8 mouse cellular contexts compared by ENCODE assay signal in genomic region chr9:21181421-21182220, GRCm38 (mm10). TPM values are rescaled to one million over a fixed set of nuclear protein-coding genes. Genes with fewer than 3 reads are reported as not detected.
A peak's percentile ranks its signal among the peaks of the same experiment; 100 is the strongest.
DNase-seq lines count a peak whose midpoint lies in the region; ATAC-seq lines count a peak whose summit lies in the region.

No protein-coding gene starts in this region.

- no peaks in the 10 kb centered on the region for H3K9me3 ChIP-seq in intestine, embryonic 16.5 days (ENCODE audit: control insufficient read depth, low read length)

- peak overlapping the region; percentile 65 for H3K4me2 ChIP-seq in intestine, embryonic 16.5 days (ENCODE audit: low read depth, low read length)

- no peaks in the 10 kb centered on the region; the same call in 1 of the 2 replicates for H3K27me3 ChIP-seq in intestine, embryonic 16.5 days (replicated peaks; ENCODE audit: control insufficient read depth, insufficient read depth, low read length)

- H3K4me3 ChIP-seq in intestine, embryonic 16.5 days (ENCODE audit: low read length): peak overlapping the region; percentile 66

- H3K9ac ChIP-seq in intestine, embryonic 16.5 days (ENCODE audit: low read depth, low read length): peak overlapping the region; percentile 80

- peak; percentile 26 to 30 for DNase-seq in cerebellum, postnatal 10 days
- DNase-seq in cerebellum, postnatal 14 days: no peak
- peak; percentile 83 for DNase-seq in NIH3T3 (ENCODE audit: low read depth)
- peak; percentile 63 for DNase-seq in gastrocnemius, postnatal 14 days
- DNase-seq in lung, postnatal 4 days: peak; percentile 68 to 72
- peak; percentile 67 for DNase-seq in testis, postnatal 10 days (ENCODE audit: low spot score)
- no peak for DNase-seq in cerebellum, adult 9-11 months

- peak overlapping the region; percentile 23; the same call in 1 of the 2 replicates for H3K27ac ChIP-seq in intestine, embryonic 16.5 days (ENCODE audit: low read length)

- WGBS in intestine, embryonic 16.5 days: 6% methylated on average over 44 of the region's 48 CpGs

- H3K4me1 ChIP-seq in intestine, embryonic 16.5 days (ENCODE audit: control insufficient read depth, insufficient read depth, low read length): peaks cover 24% of the 10 kb centered on the region

- no peaks in the 10 kb centered on the region for H3K36me3 ChIP-seq in intestine, embryonic 16.5 days (ENCODE audit: control insufficient read depth, insufficient read depth, low read length)

- intact Hi-C loops in gastrocnemius, postnatal 14 days (cut with DNase I; ENCODE audit: low total_unique reads): no loop called here

- ATAC-seq in intestine, embryonic 16.5 days: peak; percentile 63

RNA-seq across cellular contexts. Expression of gene Pde4a, which starts 16.1 kb away (rescaled TPM):
- 10 to 100 TPM; 26.1 to 27.1 TPM for total RNA-seq in gastrocnemius, postnatal 14 days (2021)
- 6.2 and 7.8 TPM in 2 replicates for polyA plus RNA-seq in intestine, embryonic 16.5 days (2015; fragmentation: Nextera tagmentation; extraction: Ambion mirVana)

RNA-seq across cellular contexts. Expression of gene Cdc37, which starts 31.8 kb away (rescaled TPM):
- 100 to 1,000 TPM; 138 to 139 TPM for total RNA-seq in gastrocnemius, postnatal 14 days (2021)
- polyA plus RNA-seq in intestine, embryonic 16.5 days (2015; fragmentation: Nextera tagmentation; extraction: Ambion mirVana): 247 and 261 TPM in 2 replicates

RNA-seq across cellular contexts. Expression of gene Tyk2, which starts 50.6 kb away (rescaled TPM):
- total RNA-seq in gastrocnemius, postnatal 14 days (2021): 1 to 10 TPM; 4.9 to 5.3 TPM
- polyA plus RNA-seq in intestine, embryonic 16.5 days (2015; fragmentation: Nextera tagmentation; extraction: Ambion mirVana): 17.0 and 18.1 TPM in 2 replicates

RNA-seq across cellular contexts. Expression of gene Keap1, which starts 57.5 kb away (rescaled TPM):
- 10 to 100 TPM; 53.6 to 55.2 TPM for total RNA-seq in gastrocnemius, postnatal 14 days (2021)
- polyA plus RNA-seq in intestine, embryonic 16.5 days (2015; fragmentation: Nextera tagmentation; extraction: Ambion mirVana): 58.1 and 59.7 TPM in 2 replicates

Comparison
In these comparisons a context has a peak if more than half of its experiments do, and no peak if none do; other contexts are left out.
1. DNase-seq: peak in cerebellum, postnatal 10 days (2 of 2), NIH3T3 (single experiment), gastrocnemius, postnatal 14 days (single experiment), lung, postnatal 4 days (2 of 2) and testis, postnatal 10 days (single experiment); none in cerebellum, postnatal 14 days (0 of 2) and cerebellum, adult 9-11 months (single experiment).